Mouse (Mus musculus) kidney, postnatal 10 days (tissue): Measurements from ENCODE around the gene Grik3.

ENCODE experiments used
- DNase-seq: peaks from one replicate; pipeline ENCODE4 v3.0.0; 2021; ENCODE audit warnings: mixed read lengths

Grik3 gene

DNA sequence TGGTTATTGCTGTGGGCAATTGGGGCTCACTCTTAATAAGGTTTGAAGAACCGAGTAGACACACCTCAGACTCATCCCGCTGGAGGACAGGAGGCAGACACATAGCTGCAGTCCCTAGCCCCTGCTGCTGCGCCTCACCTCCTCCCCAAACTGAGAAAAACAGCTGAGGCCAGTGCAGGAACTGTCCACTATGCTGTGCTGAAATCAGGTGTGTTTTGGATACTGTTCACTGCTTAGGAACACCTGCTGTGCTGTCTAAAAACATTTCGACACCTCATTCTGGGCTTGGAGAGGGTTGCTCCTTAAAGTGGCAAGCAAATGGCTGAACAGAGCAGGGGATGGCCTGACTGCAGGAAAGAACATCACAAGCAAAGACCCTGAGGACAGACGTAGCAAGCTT, 57.7 kb downstream of the Grik3 start:
- DNase-seq, result no peak

DNA sequence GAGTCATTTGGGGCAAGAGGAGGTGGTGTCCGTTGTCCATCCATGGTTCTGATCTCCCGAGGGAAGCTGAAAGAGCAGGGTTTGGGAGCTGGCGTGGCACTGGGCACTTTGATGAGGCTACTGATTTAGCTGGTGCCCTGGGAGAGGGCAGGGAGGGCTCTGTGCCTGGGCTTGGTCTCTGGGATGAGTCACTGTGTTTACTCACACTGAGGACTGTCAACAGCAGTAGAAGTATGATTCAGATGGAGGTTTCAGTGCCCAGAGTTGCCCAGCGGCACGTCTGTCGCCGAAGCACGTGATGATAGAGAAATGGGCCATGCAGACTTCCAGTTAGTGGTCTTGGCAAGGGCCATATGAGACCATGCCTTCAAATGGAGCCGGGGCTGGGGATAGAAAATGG, 63.3 kb downstream of the Grik3 start:
- DNase-seq, result no peak

DNA sequence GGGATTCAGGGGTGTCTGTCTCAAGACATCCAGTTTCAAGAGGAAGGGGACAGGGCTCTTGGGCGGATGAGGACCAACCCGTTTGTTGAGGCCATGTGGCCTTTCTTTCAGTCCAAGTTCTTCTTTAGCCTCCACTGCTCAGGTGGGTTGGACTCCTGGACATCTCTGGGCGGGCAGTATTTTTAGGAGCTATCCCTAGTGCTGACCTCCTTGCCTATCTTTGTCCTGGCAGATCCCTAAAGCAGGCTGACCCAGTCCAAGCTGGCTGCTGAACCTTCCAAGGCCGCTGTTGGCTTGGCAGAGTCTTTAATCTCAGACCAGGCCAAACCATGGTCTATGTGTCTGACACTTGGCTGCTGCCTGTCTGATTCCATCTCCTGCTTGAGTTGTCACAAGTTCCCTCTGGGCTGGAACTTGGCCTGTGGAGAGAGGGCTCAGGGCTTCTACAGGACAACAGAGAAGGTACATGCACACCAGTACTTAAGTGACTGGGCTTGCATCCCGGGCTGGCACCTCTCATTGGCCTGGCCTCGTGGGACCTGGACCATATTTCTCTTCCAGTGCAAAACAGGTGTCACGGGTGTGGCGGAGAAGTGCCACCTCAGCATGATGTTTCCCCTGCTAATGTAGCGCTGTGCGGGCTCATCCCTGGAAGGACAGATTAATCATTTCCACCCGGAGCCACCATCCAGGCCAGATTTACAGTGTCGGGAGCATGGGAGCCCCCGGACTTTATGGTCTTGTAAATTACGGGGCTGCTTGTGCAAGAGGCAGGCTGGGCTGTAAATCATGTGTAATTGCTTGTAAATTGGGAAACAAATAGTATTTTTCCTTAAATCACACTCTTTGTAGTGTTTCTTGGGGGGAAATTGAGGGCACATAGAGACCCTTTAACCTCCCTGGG, 66.2 kb downstream of the Grik3 start:
- peak; percentile 26 for DNase-seq

DNA sequence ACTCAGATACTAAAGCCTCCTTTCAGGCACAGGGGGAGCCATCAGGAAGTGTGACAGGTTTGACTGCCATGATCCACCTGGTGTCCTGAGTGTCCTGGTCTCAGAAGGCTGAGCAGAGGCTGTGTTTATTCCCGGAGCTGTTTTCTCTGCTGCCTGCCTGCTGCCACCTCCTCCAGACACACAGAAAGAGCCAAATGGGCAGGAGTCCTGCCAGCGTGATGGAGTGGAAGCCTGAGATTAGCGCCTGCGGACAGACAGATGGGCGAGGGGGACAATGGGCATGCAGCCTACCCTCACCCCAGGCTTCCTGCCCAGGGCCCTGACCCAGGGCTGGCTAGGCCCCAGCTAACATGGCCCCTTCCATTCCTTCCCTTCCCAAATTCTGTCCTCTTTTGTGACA, 69.1 kb downstream of the Grik3 start:
- DNase-seq, result no peak

DNA sequence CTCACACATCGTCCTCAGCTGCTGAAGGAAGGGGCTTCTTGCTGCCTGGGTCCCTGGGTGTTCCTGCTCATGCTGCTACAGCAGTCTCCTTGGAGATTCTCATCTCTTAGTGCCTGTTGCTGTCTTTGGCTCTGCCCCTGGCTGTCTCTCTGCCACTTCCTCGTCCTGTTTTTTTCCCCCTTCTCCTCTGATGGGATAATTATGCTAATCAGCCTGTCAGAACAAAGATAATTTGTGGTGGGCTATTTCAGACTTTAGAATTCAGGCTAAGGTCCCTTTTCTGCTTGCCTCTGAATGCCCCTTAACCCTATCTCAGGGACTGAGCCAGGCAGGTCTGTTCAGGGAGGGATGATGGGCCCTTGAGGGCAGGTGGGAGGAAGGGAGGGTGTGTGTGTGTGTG, 70.3 kb downstream of the Grik3 start:
- no peak for DNase-seq

DNA sequence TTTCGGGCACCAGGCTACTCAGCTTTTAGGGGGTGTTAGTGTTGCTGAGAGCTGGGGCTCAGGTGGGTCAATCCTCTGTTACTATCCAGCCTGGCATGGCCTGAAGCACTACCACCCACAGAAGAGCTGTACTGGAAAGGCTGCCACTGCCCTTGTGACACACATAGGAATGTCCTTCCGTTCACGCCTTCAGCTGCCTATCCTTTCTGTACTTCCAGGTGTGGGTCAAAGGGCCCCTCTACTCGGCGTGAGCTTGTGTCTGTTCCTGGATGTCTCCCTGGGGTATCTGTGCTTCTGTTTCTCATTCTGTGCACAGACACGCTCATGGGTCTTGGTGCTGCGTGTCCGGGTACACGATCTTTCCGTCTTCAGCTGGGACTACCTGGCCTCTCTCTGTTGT, 73.1 kb downstream of the Grik3 start:
- no peak for DNase-seq

DNA sequence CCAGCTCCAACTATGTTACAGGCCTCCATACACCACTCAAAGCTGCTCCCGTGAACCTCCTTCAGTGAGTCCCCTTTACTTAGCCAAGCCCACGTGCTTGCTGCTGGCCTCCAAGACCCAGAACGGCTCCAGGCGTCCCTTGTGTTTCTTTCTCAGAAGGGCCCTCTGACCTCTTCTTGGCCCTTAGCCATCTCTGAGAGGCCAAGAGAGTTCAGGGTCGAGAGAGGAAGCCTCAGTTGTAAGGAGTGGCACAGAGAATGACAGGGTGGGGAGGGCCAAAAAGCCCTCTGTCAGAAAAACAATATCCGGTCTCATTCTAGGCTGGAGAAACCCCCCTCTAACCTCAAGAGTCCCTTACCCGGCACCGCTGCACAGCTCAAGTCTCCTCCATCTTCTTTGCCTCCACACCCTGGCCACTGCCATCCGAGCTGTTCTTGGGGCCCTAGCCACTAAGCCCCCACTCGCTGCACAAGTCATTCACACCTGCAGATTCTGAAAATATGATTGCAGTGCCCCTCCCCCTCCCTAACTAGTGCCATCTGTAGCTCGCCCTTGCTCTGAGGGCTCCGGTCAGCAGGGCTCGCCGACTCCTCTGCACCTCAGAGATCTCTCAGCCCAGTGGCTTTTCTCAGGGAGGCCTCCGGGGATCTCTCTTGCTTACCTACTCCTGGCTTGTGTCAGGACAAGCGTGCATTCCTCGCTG, 73.7 kb downstream of the Grik3 start:
- DNase-seq, result peak; percentile 44

DNA sequence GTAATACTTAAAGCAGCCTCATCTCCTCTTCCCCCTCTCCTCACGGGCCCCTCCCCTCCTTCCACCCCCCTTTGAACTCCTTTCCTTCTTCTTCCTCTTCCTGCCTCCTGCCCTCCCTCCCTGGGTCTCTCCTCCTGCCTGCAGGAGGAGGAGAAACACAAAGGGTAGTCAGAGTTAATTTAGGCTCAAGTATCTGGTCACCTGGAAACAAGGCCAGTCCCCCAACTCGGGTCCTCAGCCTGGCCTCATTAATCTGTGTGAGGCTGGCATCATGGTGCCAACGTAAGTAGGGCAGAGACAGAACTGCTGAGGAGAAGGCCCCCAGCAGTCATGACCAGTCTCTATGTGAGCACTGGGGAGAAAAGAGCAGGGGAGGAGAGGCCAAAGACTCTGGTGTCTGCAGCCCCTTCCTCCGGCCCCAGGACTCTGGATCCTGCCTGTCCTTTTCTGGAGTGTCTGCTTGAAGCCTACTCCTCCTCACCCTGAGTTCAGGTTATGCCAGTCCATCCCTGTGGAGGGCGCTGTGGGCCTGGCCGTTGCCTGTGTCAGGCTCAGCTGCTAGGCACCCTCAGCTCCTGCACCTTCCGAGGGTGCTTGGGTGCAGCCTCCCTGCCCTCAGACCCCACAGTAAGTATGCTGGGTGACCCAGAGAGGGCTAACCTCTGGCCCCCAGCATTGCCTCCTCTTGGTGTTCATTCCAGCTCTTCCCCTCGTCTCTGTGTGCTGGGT, 75.4 kb downstream of the Grik3 start:
- DNase-seq, result no peak

DNA sequence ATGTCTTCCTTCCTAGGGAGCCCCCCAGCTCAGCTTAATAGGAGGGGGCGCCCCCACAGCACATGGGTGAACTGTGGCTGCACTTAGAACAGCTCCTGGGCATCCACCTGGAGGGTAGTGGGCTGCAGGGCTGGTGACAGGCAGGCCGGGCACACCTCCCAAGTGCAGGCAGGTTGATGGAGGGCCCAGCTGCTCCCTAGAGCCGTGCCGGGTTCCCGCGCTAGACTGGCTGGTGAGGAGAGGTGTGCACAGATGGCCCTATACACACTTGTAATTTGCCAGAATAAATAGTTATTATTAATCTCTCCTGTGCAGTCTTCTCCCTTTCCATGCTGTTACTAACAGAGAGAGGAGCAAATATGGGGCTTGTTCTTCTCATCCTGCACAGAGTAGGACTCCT, 77.7 kb downstream of the Grik3 start:
- DNase-seq, result no peak

DNA sequence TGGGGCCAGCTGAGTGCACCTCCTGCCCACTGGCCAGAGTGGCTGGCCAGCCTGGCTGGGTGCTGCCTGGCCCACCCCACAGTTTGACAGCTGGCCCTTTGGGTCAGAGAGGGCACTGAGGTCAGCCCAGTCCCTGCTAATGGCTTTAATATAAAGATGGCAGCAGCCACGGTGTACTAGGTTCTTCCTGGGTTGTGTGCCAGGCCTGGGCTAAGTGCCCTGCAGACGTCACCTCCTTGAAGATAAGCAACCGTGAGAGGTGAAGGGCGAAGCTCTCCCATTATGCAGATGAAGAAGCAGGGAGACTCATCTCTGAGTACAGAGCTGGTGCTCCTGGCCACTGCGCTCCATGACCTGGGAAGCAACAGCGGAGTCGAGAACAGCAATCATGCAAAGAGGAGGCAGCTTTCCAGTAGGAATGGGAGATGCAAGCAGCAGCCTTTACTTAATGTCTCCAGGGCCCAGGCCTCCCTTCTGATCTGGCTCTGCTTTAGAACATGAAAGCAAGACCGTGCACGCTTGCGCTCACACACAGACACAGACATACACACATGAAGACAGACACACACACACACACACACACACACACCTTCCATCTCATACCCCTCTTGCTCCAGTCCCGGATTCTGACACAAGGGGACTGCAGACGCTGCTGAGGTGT, 81.3 kb downstream of the Grik3 start:
- no peak for DNase-seq

DNA sequence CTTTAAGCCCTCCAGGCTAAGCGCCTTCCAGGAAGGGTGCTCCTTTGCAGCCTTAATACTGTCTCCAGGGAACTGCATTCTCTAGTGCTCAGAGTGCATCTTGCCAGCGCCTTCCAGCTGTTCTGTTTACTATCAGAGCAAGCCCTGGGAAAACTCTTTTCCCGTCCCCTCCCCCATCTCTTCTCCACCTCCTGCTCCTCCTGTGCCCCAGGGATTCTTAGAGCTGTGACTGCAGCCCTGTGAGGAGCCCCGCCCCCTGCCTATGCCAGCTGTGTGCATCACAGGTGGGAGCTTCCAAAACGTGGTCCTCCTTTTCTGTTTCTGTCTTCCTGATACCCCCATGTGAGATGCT, 81.8 kb downstream of the Grik3 start:
- no peak for DNase-seq

DNA sequence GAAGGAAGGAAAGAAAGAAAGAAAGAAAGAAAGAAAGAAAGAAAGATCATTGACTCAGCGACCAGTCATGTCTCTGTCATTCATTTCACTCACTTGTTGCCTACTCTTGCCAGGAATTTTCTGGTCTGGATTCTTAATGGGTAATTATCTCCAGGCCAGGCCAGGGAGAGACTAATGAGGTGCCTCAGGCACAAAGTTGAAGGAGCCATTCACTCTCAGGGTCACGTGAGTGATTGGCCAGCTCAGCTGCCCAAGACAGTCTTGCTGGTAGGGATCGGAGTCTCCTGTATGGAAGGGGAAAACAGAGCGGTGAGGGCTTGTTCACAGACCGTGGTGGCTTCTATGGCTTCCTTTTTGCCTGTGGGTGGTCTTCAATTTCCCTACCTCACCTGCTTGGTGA, 82.5 kb downstream of the Grik3 start:
- DNase-seq, result no peak

DNA sequence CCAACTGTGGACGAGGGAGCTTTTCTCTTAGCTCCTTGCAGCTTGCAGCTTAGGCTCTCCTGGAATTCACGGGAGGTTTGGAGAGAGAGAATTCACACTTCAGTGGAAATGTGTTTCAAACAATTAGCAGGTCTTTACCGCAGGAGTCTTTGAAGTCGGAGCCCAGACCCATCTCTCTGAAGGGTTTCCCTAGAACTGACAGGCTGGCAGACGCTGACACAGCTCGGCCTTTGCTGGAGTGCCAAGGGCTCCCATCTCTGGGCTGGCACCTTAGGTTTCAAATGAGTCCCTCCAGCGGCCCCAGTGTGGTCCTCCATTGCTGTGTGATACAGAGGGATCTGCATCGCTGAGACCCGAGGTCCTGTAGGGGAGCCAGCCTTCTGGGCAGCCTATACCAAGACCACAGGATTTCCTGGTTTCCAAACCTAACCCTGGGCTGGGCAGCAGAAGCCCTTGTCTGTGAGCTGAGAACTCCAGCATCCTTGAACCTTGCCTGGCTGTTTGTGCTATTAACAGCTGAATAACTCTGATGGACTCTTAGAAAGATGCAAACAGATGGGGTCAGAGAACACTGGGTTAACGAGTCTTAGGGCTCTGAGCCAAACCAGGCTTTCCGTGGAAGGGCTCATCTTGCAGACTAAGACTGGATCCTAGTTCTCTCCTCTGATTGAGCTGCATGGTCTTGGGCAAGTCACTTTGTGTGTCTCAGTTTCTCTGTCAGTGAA, 83.6 kb downstream of the Grik3 start:
- DNase-seq, result no peak

DNA sequence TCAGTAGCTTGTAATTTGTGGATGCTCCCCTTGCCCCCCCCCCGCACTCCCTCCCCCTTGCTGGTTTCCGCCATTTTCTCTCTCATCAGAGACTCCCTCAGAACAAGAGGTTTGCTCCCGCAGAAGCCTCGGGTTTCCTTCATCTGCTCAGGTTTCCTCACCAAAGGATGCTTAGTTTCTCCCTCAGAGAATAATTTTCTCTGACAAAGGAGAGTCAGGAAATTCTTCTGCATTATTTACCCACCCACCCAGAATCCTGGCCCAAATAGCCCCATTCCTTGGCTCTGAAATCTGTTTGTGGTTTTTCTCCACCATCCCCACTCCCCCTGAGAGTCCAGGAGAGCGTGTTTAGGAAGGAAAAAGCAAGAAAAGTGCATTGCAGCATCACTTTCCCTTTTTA, 89.8 kb downstream of the Grik3 start:
- DNase-seq, result no peak

DNA sequence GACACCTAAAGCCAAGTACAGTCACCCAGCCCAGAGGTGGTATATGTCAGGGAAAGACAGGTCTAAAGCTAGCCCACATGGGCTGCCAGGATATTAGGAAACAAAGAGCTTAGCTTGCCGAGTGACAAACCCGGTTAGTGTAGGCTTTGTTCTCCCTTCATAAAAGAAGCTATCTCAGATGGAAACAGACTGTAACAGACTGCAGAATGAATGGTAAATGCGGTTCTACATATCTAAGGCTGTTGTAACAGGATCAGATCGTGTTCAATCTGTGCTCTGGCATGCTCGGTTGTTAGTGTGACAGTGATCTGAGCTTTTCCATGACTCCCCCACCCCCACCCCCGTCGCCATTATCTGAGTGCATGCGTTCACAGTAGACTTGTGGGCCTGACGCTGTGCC, 92.8 kb downstream of the Grik3 start:
- DNase-seq, result no peak

DNA sequence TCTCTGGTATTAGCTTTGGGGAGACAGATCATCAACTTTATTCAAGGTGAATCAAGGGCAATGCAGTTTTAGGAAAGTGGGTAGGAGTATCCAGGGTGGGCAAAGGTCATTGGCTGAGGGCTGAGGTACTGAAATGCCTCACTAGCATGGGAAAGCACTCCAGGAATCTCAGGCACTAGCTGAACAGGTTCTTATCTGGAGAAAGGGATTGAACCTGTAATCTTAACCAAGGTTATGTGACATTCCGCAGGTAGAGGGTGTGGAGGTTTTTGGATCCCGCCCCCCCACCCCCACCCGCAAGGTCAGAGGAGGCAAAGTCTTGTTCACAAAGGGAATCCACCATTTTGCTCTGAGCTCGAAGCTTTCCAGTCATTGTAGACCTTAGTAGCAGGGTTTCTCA, 93.4 kb downstream of the Grik3 start:
- DNase-seq, result no peak

DNA sequence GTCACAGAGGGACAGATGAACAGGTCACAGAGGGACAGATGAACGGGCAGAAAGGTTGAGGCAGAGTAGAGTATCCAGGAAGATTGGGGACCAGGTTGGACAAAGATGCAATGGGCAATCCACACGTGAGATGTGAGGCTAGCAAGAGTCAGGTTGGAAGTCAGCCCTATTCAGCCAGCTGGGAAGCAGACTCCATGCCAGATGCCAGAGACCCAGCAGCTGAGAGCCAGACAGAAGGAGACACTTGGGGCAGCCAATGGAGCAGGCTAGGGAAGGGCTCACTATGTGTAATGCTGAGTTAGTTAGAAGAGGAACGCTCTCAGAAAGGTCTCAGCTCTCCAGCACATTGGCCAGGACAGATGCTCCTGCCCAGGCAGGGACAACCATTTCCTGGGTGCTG, 94.2 kb downstream of the Grik3 start:
- DNase-seq, result no peak

DNA sequence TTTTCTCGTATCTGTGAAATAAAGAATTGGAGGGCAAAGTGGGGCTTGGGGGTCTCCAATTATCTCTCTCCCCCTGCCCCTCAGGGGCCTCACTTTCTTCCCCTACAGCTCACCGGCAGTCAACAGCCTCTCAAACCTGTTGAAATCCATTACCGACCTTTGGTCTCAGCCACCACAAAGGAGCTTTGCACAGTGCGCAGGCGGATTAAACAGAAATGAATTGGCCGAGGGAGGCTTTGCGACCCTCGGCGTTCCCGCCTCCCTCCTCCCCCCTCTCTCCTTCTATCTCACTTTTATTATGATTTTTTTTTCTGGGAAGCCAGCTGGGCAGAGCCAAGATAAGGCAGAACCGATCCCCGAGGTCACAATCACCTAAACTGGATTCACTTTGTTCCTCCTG, 97.1 kb downstream of the Grik3 start:
- no peak for DNase-seq

DNA sequence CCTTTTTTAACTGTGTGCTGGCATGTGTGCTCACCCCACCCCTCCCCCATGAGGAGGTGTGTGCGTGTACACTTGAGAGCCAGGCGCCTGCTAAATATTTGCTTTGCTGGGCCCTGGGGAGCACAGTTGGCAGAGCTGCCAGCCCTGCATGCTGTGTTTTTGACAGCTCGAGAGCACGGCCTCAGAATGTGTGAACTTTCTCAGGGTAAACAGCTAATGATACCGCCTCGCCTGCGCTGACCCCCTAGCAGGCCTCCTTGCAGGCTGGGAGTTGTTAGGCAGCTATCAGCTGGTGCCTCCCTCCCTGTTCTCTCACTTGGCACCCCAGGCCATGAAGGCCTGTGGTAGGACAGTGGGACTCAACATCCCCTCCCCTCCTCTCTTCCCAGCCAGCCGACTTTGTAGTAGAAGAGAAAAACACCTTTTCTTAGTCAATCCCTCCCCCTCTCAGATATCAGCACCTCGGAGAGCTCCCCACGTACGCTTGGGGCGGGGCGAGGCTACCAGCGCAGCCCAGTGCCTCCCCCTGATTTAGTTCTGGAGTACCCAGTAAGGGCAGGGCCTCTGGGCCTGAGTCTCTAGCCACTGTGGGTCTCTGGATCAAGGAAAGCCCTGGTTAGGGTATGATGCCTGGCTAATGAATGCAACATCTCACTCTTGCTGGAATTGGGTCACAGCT, 99.9 kb downstream of the Grik3 start:
- DNase-seq, result peak; percentile 61

DNA sequence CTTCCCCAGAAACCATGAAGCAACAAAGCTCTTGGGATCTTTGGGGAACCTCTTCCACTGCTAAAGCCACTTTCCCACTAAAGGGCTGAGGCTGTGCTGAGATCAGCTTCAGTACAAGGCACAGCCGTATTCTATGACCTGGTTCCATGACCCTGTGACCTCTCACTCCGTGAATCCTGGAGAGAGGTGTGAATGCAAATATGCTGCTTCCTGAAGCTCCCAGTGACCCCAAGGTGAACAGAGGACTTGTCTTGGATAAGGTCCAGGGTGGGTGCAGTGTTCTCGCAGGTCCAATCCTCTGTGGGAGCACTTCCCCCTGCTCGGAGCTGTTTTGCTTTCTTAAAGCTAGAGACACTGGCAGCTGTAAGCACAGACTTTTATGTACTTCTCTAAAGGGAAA, 102.2 kb downstream of the Grik3 start:
- no peak for DNase-seq

DNA sequence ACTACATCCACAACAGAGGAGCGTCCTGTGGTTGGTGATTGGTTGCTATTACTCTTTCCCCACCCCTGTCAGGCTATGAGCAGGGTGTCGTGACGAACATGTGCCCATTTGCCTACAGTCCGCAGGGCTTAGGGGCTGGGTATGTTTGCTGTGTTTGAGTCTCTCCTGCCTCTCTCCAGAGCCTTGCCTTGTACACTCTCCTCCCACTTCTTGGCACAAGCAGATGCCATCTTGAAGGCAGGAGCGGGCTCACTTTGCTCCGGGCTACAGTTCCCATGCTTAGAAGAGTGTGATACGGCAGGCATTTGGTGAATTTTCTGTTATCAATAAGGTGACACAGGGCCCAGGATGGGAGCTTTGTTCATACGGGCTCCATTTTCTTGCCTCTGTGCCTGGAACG, 104.5 kb downstream of the Grik3 start:
- DNase-seq, result no peak

DNA sequence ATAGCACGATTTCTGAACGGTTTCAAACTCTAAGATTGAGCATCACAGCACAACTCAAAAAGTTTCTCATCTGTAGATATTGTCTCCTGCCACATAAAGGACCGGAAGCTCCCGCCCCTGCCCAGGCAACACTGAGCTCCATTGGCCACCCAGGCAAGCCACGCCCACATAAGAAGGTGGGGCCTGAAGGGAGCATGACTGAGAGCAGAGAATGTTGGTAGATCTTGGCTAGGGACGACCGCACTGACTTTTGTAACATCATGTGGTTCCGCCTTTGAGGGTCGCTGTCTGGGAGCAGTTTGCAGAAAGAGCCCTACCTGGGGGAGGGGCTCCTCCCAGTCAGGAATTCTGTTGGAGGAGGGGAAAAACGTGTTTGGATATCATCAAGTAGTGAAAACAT, 108.2 kb downstream of the Grik3 start:
- no peak for DNase-seq
